Mouse (Mus musculus): ENCODE data around the gene Olfr804. TPM values are rescaled to one million over a fixed set of nuclear protein-coding genes. Genes with fewer than 3 reads are reported as not detected.

Olfr804 gene
- polyA plus RNA-seq (2012; rRNA removed; ENCODE audit: low replicate concordance) = not detected in 2 replicates

GRCm38 (mm10) chr10:129702910-129703309 lies at the start of gene Olfr804:
TSS of gene Olfr804 (plus strand) at chr10:129703210.

GRCm38 (mm10) chr10:129657394-129657793 lies 45.6 kb upstream of the Olfr804 start, which contains the start of gene Olfr800:
TSS of gene Olfr800 (plus strand) at chr10:129657694.

GRCm38 (mm10) chr10:129673765-129674164 lies 29.2 kb upstream of the Olfr804 start, which contains the start of gene Olfr801:
TSS of gene Olfr801 (minus strand) at chr10:129673865.

GRCm38 (mm10) chr10:129688069-129688468 lies 14.9 kb upstream of the Olfr804 start, which contains the start of gene Olfr802:
TSS of gene Olfr802 (minus strand) at chr10:129688169.

GRCm38 (mm10) chr10:129694186-129694585 lies 8.8 kb upstream of the Olfr804 start, which contains the start of gene Olfr803:
TSS of gene Olfr803 (minus strand) at chr10:129694286.

GRCm38 (mm10) chr10:129729275-129729674 lies 26.3 kb downstream of the Olfr804 start, which contains the start of gene Olfr805:
TSS of gene Olfr805 (minus strand) at chr10:129729375.

GRCm38 (mm10) chr10:129741821-129742220 lies 38.8 kb downstream of the Olfr804 start, which contains the start of gene Olfr806:
TSS of gene Olfr806 (minus strand) at chr10:129741921.

GRCm38 (mm10) chr10:129757693-129758092 lies 54.7 kb downstream of the Olfr804 start, which contains the start of gene Olfr807:
TSS of gene Olfr807 (minus strand) at chr10:129757793.

Other genes starting within 250 kb of the Olfr804 start
- gene Olfr787, start 241.3 kb upstream of the Olfr804 start, polyA plus RNA-seq (2012; rRNA removed; ENCODE audit: low replicate concordance) = not detected in 2 replicates
- not detected in 2 replicates for gene Olfr788, start 232.2 kb upstream of the Olfr804 start, polyA plus RNA-seq (2012; rRNA removed; ENCODE audit: low replicate concordance)
- gene Olfr789, start 218.5 kb upstream of the Olfr804 start, polyA plus RNA-seq (2012; rRNA removed; ENCODE audit: low replicate concordance) = not detected in 2 replicates
- not detected in 2 replicates for gene Olfr790, start 204.7 kb upstream of the Olfr804 start, polyA plus RNA-seq (2012; rRNA removed; ENCODE audit: low replicate concordance)
- gene Olfr791, start 181.4 kb upstream of the Olfr804 start, polyA plus RNA-seq (2012; rRNA removed; ENCODE audit: low replicate concordance) = not detected in 2 replicates
- gene Olfr792, start 164.0 kb upstream of the Olfr804 start, polyA plus RNA-seq (2012; rRNA removed; ENCODE audit: low replicate concordance) = not detected in 2 replicates
- not detected in 2 replicates for gene Olfr794, start 135.6 kb upstream of the Olfr804 start, polyA plus RNA-seq (2012; rRNA removed; ENCODE audit: low replicate concordance)
- not detected in 2 replicates for gene Olfr796, start 90.6 kb upstream of the Olfr804 start, polyA plus RNA-seq (2012; rRNA removed; ENCODE audit: low replicate concordance)
- gene Olfr798, start 75.3 kb upstream of the Olfr804 start, polyA plus RNA-seq (2012; rRNA removed; ENCODE audit: low replicate concordance) = not detected in 2 replicates
- not detected in 2 replicates for gene Olfr799, start 65.7 kb upstream of the Olfr804 start, polyA plus RNA-seq (2012; rRNA removed; ENCODE audit: low replicate concordance)
- gene Olfr800, start 45.5 kb upstream of the Olfr804 start, polyA plus RNA-seq (2012; rRNA removed; ENCODE audit: low replicate concordance) = not detected in 2 replicates
- not detected in 2 replicates for gene Olfr801, start 29.3 kb upstream of the Olfr804 start, polyA plus RNA-seq (2012; rRNA removed; ENCODE audit: low replicate concordance)
- not detected in 2 replicates for gene Olfr802, start 15.0 kb upstream of the Olfr804 start, polyA plus RNA-seq (2012; rRNA removed; ENCODE audit: low replicate concordance)
- gene Olfr803, start 8.9 kb upstream of the Olfr804 start, polyA plus RNA-seq (2012; rRNA removed; ENCODE audit: low replicate concordance) = not detected in 2 replicates
- not detected in 2 replicates for gene Olfr805, start 26.2 kb downstream of the Olfr804 start, polyA plus RNA-seq (2012; rRNA removed; ENCODE audit: low replicate concordance)
- gene Olfr806, start 38.7 kb downstream of the Olfr804 start, polyA plus RNA-seq (2012; rRNA removed; ENCODE audit: low replicate concordance) = not detected in 2 replicates
- not detected in 2 replicates for gene Olfr807, start 54.6 kb downstream of the Olfr804 start, polyA plus RNA-seq (2012; rRNA removed; ENCODE audit: low replicate concordance)
- gene Olfr808, start 62.3 kb downstream of the Olfr804 start, polyA plus RNA-seq (2012; rRNA removed; ENCODE audit: low replicate concordance) = not detected in 2 replicates
- gene Olfr809, start 71.4 kb downstream of the Olfr804 start, polyA plus RNA-seq (2012; rRNA removed; ENCODE audit: low replicate concordance) = not detected in 2 replicates
- not detected in 2 replicates for gene Olfr810, start 91.7 kb downstream of the Olfr804 start, polyA plus RNA-seq (2012; rRNA removed; ENCODE audit: low replicate concordance)
- gene Olfr811, start 101.2 kb downstream of the Olfr804 start, polyA plus RNA-seq (2012; rRNA removed; ENCODE audit: low replicate concordance) = not detected in 2 replicates
- not detected in 2 replicates for gene Olfr812, start 142.9 kb downstream of the Olfr804 start, polyA plus RNA-seq (2012; rRNA removed; ENCODE audit: low replicate concordance)
- not detected in 2 replicates for gene Olfr813, start 152.2 kb downstream of the Olfr804 start, polyA plus RNA-seq (2012; rRNA removed; ENCODE audit: low replicate concordance)
- not detected in 2 replicates for gene Olfr814, start 176.6 kb downstream of the Olfr804 start, polyA plus RNA-seq (2012; rRNA removed; ENCODE audit: low replicate concordance)
- gene Olfr815, start 202.7 kb downstream of the Olfr804 start, polyA plus RNA-seq (2012; rRNA removed; ENCODE audit: low replicate concordance) = not detected in 2 replicates
- not detected in 2 replicates for gene Olfr816, start 212.4 kb downstream of the Olfr804 start, polyA plus RNA-seq (2012; rRNA removed; ENCODE audit: low replicate concordance)
- gene Olfr818, start 245.9 kb downstream of the Olfr804 start, polyA plus RNA-seq (2012; rRNA removed; ENCODE audit: low replicate concordance) = not detected in 2 replicates

Measured in mammary gland, adult 2 months (tissue).